Mouse (Mus musculus) brain, embryonic 14.5 days (tissue): ENCODE measurements around the gene Ccdc167. TPM values are rescaled to one million over a fixed set of nuclear protein-coding genes. Genes with fewer than 3 reads are reported as not detected.

Experiments
- DNase-seq: peaks from one replicate; pipeline ENCODE4 v3.0.0-alpha.2; 2011; ENCODE audit warnings: low read depth
- CTCF ChIP-seq: fragments of 200-500 bp; IDR thresholded peaks from 2 replicates; pipeline ENCODE4 v1.5.1; 2012; ENCODE audit warnings: inconsistent platforms, mild to moderate bottlenecking, moderate library complexity, borderline replicate concordance; ENCODE audit not compliant: insufficient read depth, insufficient read length; ENCODE audit errors: extremely low read depth
- POLR2A ChIP-seq: fragments of 200-500 bp; IDR thresholded peaks from 2 replicates; pipeline ENCODE4 v1.6.1; 2012; ENCODE audit warnings: mild to moderate bottlenecking, inconsistent platforms, borderline replicate concordance; ENCODE audit not compliant: poor library complexity, insufficient read depth, insufficient read length, severe bottlenecking; ENCODE audit errors: extremely low read depth
- polyA plus RNA-seq: library from polyadenylated mRNA; depleted of rRNA; stranded (reverse); fragments of >200 nt; gene quantifications from 2 replicates; pipeline ENCODE4 v1.2.3, GENCODE M21; 2012

The Ccdc167 gene
- polyA plus RNA-seq, 1 experiment = 18.2 TPM

DNA sequence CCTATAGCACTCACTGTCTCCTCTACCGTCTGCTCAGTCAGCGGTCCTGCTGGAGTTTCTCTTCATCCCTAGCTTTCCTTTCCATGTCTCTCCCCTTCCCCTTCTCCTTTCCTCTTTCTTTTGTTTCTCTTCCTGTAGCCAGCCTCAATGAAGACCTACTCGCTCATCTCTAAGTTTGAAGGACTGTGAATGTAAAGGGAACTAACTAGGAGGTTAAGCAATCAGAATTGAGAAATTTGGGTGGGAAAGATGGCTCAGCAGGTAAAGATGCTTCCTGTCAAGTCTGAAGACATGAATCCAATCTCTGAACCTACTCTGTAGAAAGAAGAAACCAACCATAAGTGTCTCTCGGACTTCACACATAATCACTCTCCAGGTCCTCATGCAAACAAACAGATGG lies 43.5 kb downstream of the Ccdc167 start:
- DNase-seq = no peak
- TF ChIP-seq CTCF = no peak
- TF ChIP-seq POLR2A = no peak

- TF ChIP-seq CTCF (no peak), POLR2A (no peak)
- DNase-seq = no peak
Measured at GRCm38 (mm10) chr17:29671021-29671420, 45.8 kb downstream of the Ccdc167 start.

DNA sequence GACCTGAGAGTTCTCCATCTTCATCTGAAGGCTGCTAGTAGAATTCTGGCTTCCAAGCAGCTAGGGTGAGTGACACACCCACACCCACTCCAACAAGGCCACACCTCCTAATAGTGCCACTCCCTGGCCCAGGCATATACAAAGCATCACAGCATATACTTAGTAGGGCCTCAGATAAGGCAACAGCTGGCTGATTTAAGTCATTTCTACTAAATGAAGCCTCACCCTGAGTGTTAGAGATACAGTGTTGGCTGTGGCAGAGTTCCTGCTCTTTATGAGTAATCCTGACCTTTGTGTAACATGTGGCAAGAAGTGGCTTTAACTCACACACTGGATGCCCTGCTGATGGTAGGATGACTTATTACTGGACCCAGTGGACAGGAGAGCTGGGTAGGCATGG lies 46.9 kb downstream of the Ccdc167 start:
- no peak for DNase-seq
- TF ChIP-seq POLR2A (no peak), CTCF (no peak)

DNA sequence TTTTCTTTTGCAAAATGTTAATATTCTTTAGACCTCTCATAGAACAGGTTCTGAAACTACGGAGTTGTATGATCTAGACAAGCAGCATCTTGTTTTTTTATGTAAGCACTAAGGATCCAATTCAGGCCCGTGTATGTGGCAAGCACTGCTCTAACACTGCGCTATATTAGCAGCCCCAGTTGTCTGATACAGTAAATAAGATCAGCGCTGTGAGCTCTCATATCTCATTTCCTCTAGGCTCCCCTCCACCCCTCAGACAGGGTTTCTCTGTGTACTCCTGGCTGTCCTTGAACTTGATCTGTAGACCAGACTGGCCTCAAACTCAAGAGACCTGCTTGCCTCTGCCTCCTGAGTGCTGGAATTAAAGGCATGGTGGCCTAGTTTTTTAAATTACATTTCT lies 47.8 kb downstream of the Ccdc167 start:
- TF ChIP-seq POLR2A = no peak
- TF ChIP-seq CTCF = no peak
- no peak for DNase-seq

GRCm38 (mm10) chr17:29668051-29668986 lies 48.5 kb downstream of the Ccdc167 start:
- DNase-seq = peak; percentile 79
- TF ChIP-seq POLR2A (no peak), CTCF (no peak)

DNA sequence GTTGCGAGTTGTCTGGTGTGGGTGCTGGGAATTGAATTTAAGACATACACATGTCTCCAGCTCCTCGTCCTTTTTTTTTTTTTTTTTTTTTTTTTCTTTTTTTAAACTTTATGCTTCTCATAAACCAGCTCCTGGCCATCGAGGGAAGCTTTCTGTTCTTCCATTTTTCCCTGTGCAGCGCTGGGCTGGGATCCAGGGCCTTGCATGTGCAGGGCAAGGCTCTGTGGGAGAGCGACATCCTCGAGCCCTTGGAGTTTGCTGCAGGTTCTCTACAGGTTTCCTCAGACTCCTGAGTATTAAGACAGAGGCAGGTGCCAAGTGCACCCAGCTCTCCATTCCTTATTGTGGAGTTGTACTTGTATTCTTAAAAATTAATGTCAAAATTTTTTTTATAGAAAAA lies 54.7 kb downstream of the Ccdc167 start:
- no peak for DNase-seq
- TF ChIP-seq POLR2A (no peak), CTCF (no peak)

GRCm38 (mm10) chr17:29660762-29661391 lies 56.0 kb downstream of the Ccdc167 start:
- DNase-seq = peak; percentile 22

GRCm38 (mm10) chr17:29660076-29660761 lies 56.6 kb downstream of the Ccdc167 start, which contains the start of gene Cmtr1:
TSS of gene Cmtr1 (plus strand) at chr17:29660595.
- TF ChIP-seq CTCF = no peak
- peak; percentile 83 for TF ChIP-seq POLR2A
- DNase-seq = peak; percentile 96

More at GRCm38 (mm10) chr17:29660762-29661391, 56.0 kb downstream of the Ccdc167 start:
- TF ChIP-seq POLR2A (no peak), CTCF (no peak)

DNA sequence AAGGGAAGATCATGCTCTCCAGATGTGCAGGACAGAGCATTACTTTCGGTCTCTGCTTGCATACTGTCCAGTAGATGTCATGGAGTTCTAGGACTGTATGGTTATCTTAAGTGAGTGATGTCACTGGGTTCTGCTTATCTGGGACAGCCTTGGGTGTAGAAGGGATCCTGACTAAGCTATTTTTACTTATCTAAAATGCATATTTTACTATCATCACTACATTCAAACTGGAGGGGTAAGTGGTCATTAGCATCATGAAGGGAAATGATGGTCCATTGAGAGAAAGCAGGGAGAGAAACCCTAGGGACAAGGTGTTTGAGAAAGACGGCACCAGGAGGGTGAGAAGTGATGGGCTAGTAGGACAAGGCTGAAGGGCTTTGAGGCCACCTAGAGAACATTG lies 58.6 kb downstream of the Ccdc167 start:
- no peak for TF ChIP-seq CTCF
- TF ChIP-seq POLR2A = no peak
- DNase-seq = no peak

- no peak for TF ChIP-seq CTCF
- no peak for TF ChIP-seq POLR2A
- no peak for DNase-seq
Measured at GRCm38 (mm10) chr17:29642219-29642618, 74.6 kb downstream of the Ccdc167 start.

DNA sequence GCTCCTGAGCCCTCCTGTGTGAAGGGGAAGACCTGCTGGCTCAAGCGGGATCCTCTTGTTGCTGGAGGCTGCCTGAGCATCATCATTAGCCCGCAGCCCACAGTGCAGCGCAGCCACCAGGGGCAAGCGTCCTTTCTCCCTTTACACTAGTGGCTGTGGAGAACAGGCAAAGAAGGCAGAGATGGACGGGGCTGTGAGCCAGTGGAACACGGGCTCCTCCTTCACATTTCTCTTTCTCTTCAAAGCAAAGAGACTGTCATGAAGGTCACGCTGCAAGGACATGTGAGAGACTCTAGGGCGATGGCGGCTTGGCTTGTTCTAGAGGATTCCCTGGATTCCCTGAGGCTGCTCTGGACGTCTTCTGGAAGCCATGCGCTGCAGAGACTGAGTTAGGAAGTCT lies 75.9 kb downstream of the Ccdc167 start:
- no peak for DNase-seq
- no peak for TF ChIP-seq POLR2A
- no peak for TF ChIP-seq CTCF
